Mouse (Mus musculus) embryonic stem cell, embryonic (primary cell): ENCODE data around the gene Dip2c.

Source experiments
- CTCF ChIA-PET, 4 experiments: fragments of 300-600 bp in 2 of 4; fragments of 350-600 bp in 2 of 4; sonication (Branson Sonifier 250); formaldehyde crosslinking; loops; one replicate each; lab custom pipeline; 2022; ENCODE audit warnings: inconsistent platforms in 2 of 4; lab: Charles Lee
- POLR2A ChIA-PET, 4 experiments: fragments of 300-600 bp in 2 of 4; fragments of 350-600 bp in 2 of 4; sonication (Branson Sonifier 250); formaldehyde crosslinking; loops; one replicate each; lab custom pipeline; 2022; ENCODE audit warnings: antibody characterized with exemption in 4 of 4, inconsistent platforms in 1 of 4; lab: Charles Lee

The Dip2c gene

DNA sequence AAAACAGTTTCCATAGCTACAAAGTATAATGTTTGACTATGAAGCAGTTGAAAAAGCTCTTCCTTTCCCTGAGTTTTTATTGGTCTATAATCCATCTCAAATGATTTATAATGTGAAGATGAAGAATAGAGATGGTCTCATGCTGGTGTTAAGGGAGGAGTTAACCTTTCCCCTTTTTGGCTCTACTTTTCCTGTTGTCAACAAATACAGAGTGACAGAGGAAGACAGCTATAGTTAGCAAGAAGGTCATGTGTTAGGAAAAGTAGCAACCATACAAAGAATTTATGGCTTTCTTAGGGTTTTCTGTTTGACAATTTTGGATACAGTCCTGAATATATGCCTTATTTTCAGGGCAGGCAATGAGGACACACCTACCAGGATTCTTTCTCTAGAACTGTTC is 36.6 kb downstream of the Dip2c start:
- ChIA-PET POLR2A (interaction anchor here in 1 of 4 experiments (1.5 kb wide), 1 partner anchor 20 kb away, joined by 5 read pairs; no protein-coding TSS in a partner anchor), CTCF (no interaction called here)

DNA sequence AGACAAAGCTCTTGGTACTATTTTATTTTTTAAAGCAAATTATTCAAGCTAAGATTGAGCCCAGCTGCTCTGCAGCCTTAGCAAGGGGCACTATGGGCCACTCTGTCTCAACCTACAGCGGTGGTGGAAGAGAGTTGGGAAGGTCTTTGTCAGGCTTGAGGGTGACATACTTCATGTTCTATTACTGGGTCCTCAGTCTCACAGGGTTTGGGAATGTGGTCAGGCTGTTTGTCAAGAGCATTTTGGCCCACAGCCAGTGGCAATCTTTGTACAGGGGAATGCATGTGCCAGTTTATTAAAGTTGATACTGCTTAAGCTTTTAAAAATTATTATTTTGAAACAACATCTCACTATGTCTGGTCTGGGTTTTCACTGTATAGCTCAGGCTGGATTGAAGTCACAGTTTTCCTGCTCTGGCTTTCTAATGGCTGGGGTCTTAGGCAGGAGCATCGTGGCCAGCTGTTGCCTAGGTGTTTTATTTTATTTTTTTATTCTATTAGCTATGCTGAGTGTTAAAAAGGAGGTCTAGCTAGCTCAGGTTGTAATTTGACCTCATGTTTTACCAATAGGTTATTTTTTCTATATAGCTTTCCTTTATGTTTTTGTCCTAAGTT is 37.9 kb downstream of the Dip2c start:
- CTCF ChIA-PET: interaction anchor here in 1 of 4 experiments (0.7 kb wide), 1 partner anchor 116 kb away, joined by 6 read pairs; no protein-coding TSS in a partner anchor
- POLR2A ChIA-PET: interaction anchor here in 3 of 4 experiments (0.6 to 1.5 kb wide), 7 partner anchors 16 to 429 kb away, joined by 3 to 10 read pairs (median 5); partner anchors contain the start of gene Idi1 (in 1 of the 3)

DNA sequence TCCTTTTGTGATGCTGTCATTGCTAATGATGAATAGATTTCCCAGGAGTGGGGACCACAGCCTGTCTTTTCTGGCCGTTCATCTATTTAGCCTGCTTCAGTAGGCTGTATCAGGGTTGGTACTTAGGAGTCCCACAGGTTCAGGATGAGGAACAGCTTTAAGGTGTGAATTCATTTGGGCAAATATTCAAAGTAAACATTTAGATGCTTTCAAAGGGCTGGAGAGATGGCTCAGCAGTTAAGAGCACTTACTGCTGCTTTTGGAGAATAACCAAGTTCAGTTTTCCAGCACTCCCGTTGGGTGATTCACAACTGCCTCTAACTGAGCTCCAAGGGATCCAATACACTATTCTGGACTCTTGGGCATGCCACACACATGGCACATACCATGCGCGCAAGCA is 38.4 kb downstream of the Dip2c start:
- CTCF ChIA-PET: no interaction called here
- POLR2A ChIA-PET: interaction anchor here in 2 of 4 experiments (0.5 to 1.5 kb wide), 6 partner anchors 16 to 430 kb away, joined by 3 to 5 read pairs (median 4); partner anchors contain the start of gene Idi1 (in 1 of the 2)

DNA sequence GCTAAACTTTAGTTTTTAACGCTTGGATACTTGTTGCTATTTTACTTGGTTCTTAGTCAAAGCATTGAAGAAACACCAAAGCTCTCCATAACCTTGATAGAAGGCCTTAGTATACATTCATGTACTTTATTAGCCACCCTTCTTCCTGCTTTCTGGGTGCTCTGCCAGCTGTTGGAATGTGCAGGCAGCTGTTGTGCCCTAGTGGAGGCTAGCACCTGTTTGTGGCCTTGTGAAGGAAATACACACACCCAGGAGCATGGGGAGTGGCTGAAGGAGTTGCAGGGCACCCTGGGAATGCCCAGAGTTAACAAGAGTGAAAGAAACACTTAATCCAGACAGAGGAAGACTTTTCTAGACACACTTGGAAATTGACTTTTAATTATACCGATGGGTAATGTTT is 43.4 kb downstream of the Dip2c start:
- ChIA-PET CTCF (interaction anchor here in 1 of 4 experiments (0.6 kb wide), 1 partner anchor 70 kb away, joined by 3 read pairs; no protein-coding TSS in a partner anchor), POLR2A (interaction anchor here in 1 of 4 experiments (0.7 to 1.1 kb wide), 4 partner anchors 11 to 40 kb away, joined by 3 read pairs; no protein-coding TSS in a partner anchor)

DNA sequence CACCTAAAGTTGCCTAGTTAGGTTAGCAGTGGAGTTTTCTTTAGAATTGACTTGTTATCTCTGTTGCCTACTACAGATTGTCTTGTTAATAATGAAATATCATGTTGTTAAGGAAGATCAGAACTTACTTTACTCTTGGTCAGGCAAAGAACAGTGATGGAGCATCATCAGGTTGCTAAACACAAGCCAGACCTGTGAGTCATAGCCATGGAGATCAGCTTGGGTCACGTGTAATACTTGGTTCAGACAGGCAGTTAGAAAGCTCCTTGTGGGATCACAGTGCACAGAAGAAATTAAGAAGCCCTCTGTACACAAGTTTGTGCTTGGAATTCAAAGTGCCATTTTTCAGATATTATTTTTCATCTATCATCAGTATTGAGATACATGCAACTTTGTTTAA is 48.9 kb downstream of the Dip2c start:
- CTCF ChIA-PET: no interaction called here
- POLR2A ChIA-PET: no interaction called here

DNA sequence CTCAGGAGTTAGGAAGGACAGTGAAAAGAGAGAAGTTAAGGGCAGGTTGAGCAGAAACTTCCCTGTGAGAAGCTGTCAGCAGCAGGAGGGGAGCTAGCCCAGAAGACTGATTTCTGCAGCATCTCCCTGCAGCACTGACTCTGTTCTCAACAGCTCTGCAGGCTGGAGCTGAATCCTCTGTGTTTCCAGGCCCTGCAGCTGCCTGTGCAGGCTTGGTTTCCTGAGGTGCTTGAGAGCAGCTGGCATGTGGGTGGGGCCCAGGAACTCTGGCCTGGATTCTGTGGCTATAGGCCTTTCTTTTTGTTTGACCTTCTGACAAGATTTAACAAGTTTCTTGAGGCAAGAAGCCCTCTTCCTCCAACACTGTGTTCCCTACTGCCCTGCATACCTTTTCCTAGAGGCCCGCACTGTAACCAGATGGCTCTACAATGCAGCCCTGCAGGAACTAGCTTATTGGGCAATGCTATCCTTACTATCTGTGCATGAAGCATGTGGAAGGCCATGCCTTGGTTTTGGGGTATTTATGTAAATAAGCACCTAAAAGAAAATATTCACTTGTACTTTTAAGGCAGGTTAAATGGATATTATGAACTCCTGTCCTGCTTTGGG is 53.1 kb downstream of the Dip2c start:
- ChIA-PET POLR2A (interaction anchor here in 2 of 4 experiments (0.8 to 1.6 kb wide), 8 partner anchors 8 to 52 kb away, joined by 3 to 4 read pairs (median 4); no protein-coding TSS in a partner anchor), CTCF (interaction anchor here in 1 of 4 experiments (0.5 kb wide), 1 partner anchor 51 kb away, joined by 5 read pairs; no protein-coding TSS in a partner anchor)

DNA sequence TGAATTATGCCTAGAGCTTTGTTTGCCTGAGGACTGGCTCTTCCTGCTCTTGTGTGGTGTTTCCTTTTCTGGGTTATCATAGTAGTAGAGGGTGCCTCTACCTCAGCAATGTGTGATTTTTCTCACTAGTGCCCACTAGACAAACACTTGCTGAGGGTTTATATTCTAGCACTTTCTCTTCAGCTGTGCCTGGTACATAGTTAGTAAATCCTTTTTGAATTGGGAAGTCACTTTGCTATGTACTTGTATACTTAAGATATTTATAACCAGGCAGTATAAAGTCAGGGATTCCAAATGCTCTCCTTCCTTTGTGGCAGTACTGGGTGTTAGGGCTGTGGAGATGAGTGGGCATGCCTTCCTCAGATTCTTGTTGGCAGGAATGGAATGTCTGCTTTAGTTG is 56.9 kb downstream of the Dip2c start:
- ChIA-PET CTCF (interaction anchor here in 1 of 4 experiments (0.6 kb wide), 1 partner anchor 100 kb away, joined by 3 read pairs; no protein-coding TSS in a partner anchor), POLR2A (interaction anchor here in 1 of 4 experiments (1.0 kb wide), 1 partner anchor 14 kb away, joined by 3 read pairs; no protein-coding TSS in a partner anchor)

DNA sequence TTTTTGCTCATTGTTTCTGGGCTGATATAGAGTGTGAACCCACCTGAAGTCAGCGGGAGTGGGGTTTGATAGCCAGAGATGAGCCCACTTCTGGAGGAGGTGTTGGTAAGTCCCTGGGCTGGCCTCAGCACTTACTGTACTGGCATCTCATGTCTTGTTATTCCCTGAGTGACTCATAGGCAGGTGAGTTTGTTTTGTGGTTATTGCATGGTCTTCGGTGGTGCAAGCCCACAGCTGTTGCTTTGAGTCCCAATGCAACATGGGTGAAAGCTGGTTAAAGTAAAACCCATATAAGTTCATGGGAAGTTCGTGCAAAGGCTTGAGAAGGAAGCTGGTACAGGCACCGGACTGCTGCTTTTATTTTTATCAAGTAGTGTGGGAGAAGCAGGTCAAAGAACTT is 64.0 kb downstream of the Dip2c start:
- CTCF ChIA-PET: no interaction called here
- POLR2A ChIA-PET: interaction anchor here in 1 of 4 experiments (1.1 to 1.4 kb wide), 3 partner anchors 10 to 30 kb away, joined by 3 to 4 read pairs (median 3); no protein-coding TSS in a partner anchor

DNA sequence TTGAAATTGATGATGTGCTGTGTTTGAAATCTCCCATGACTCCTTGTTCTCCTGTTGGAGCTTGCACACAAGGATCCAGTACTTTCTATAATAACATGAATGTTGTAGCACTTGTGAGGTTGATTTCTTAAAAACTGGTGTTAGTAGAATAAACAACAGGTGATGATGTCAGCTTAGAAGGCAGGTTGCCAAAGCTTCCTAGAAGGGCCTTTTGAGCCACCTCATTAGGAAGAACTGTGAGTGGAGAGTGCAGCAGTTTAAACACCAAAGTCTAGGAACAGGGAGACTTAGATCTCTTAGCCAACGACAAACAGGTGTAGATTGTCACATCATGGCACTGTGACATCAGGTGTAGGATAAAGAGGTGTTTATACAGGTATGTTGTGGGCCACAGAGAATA is 66.4 kb downstream of the Dip2c start:
- CTCF ChIA-PET: no interaction called here
- POLR2A ChIA-PET: interaction anchor here in 1 of 4 experiments (0.9 kb wide), 1 partner anchor 64 kb away, joined by 3 read pairs; no protein-coding TSS in a partner anchor

DNA sequence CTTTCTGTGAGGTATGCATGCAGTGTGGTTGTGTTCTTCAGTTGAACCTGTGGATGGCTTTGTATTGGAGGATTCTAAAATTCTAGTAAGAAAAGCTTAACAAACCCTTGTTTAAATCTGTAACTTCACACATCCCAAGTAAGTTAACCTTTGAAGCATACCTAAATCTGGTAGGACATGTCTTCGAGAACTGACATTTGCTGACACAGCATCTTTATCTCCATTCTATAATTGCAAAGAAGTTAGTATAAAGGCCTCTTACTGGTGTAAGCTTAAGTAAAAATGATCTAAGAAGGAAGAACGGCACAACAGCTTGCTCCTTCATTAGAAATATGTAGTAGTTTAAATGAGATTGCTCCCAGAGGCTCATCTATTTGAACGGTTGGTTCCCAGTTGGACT is 71.1 kb downstream of the Dip2c start:
- CTCF ChIA-PET: no interaction called here
- POLR2A ChIA-PET: interaction anchor here in 2 of 4 experiments (0.6 to 1.5 kb wide), 2 partner anchors 15 to 168 kb away, joined by 3 read pairs; no protein-coding TSS in a partner anchor

DNA sequence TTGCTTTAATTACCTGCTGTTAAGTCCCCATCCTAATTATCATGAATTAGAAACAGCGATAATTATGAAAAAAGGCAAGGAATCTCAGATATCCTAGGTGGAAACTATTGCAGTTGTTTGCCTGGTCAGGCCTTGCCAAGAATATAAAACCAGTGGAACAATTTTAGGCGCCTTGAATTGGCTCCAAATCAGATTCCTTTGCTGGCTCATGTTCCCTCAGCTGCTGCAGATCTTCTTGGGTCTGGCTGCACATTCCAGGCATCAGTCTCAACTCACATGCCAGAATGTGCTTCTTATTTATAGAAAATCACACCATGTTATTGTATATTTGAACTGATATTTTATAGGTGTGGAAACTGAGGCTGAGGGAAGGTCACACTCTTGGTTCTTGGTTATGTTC is 74.3 kb downstream of the Dip2c start:
- POLR2A ChIA-PET: interaction anchor here in 2 of 4 experiments (1.1 to 2.0 kb wide), 4 partner anchors 19 to 72 kb away, joined by 3 to 6 read pairs (median 4); no protein-coding TSS in a partner anchor
- CTCF ChIA-PET: no interaction called here

DNA sequence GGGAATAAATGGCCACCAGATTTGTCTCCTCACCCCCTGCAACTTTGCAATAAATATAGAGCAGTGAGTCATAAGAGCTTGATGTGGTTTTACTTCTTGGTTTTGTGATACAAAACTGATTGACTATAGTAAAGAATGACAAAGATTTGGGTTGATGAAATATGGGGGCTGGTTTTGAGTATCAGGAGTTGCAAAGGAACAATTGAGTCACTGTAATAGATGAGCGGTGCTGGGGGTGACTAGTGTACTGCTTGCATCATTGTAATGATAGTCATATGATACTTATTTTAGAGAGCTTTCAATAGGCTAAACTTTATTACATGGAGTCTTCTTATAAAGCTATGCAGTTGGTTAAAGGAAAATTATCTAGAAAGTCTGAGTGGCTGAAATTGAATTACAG is 77.6 kb downstream of the Dip2c start:
- ChIA-PET CTCF (no interaction called here), POLR2A (interaction anchor here in 2 of 4 experiments (1.0 to 1.4 kb wide), 2 partner anchors 10 to 53 kb away, joined by 3 to 6 read pairs; no protein-coding TSS in a partner anchor)

DNA sequence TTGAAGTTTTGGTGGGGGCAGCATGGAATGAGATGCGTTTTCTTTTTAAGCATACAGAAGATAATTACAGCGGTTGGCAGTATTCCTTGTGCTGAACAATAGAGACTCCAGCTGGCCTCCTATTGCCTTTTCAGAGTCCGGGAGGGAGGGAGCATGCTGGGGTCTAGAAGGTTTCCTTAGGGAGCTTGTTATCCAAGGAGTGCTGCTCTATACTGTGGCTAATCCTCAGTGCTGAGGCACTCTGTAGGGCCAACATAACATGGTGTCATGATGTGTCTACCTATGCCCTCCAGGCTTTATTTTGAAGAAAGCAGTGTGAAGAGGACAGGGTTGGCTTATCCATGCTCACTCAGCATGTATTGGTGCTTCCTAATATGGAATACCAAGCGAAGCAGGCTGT is 79.0 kb downstream of the Dip2c start:
- ChIA-PET POLR2A (no interaction called here), CTCF (no interaction called here)

DNA sequence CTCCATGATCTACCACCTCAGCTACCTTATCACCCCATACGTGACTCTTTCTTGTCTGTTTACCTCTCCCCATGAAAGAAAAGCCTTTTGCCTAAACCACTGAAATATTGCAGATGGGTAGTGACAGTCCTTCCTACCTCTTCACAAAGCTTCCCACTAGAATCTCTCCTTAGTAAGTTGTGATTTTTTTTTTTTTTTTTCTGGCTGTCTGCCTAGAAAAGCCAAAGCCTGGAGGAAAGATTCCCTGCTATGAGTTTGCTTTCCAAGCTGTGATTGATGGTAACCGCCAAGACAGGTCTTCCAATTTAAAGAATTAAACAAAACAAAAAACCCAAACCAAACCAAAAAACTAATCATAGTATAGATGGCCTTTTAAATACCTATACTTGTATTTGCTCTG is 85.1 kb downstream of the Dip2c start:
- CTCF ChIA-PET: interaction anchor here in 1 of 4 experiments (0.6 kb wide), 1 partner anchor 206 kb away, joined by 9 read pairs; no protein-coding TSS in a partner anchor

DNA sequence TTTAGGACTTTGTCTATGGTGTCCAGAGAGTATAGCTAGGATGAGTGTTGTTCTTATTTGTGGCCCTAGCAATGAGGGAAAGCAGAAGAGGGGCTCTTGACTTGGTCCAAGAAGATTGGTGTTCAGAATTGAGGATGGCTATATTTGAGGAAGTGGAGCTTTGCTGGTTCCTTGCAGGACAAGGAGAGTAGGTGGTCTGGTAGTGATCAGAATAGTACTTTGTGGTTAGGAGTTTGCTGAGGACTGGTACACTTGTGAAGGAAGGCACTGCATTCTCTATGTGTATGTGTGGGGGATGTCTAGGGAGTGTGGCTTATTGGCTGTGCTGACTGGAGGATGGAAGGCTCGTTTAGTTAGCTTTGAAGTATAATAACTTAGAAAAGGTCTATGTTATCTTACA is 95.1 kb downstream of the Dip2c start:
- ChIA-PET POLR2A (interaction anchor here in 1 of 4 experiments (1.0 kb wide), 1 partner anchor 83 kb away, joined by 3 read pairs; no protein-coding TSS in a partner anchor), CTCF (interaction anchor here in 1 of 4 experiments (0.5 kb wide), 1 partner anchor 36 kb away, joined by 3 read pairs; no protein-coding TSS in a partner anchor)

More for the DNA sequence above, 85.1 kb downstream of the Dip2c start:
- POLR2A ChIA-PET: interaction anchor here in 1 of 4 experiments (0.9 to 1.3 kb wide), 5 partner anchors 11 to 181 kb away, joined by 3 to 5 read pairs (median 4); no protein-coding TSS in a partner anchor

DNA sequence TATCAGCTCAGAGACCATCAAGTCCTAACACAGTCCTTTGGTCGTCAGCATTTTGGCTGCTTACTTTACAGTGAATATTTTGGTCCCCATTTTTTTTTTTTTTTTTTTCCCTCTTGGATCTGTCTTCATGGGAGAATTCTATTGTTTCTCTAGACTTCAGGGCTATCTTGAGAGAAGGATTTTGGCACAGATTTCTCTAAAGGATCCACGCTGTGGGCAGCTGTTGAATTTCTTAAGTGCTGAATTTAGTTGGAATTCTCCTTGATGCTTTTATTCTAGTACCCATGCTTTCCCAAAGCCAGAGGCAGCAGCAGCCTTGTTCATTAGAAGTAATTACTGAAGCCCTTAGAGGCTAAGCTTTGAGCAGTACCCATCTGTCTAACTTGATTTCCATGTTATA is 100.8 kb downstream of the Dip2c start:
- POLR2A ChIA-PET: no interaction called here
- CTCF ChIA-PET: no interaction called here

DNA sequence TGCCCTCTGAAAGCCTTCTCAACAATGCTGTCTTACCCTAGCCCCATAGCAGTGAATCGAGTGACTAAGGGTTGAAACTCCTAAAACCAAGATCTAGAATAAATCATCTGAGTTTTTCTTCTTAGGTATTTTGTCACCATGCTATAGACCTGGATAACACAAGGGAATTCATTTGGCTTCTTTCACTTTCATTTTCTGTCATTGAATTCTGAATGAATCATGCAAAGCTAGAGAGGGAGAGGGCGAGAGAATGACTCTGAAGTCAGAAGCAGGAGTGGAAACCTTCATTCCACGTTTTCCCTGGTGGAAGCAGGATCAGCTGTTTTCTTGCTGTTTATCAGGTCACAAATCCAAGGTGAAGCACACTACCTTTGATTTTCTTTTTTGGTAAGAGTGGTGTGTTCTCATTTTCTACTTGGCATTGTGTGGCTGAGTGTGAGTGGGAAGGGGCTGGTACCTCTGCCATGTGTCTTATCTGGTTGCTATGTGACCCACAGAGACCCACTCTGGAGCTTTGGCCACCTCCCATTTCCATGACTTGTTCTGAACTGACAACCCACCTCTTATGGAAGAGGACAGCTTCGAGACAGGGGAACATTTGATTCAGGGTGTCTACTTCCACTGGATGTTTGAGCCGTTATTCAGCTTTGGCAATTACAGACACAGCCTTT is 104.5 kb downstream of the Dip2c start:
- POLR2A ChIA-PET: interaction anchor here in 1 of 4 experiments (0.7 to 0.9 kb wide), 2 partner anchors 20 to 77 kb away, joined by 3 read pairs; no protein-coding TSS in a partner anchor
- CTCF ChIA-PET: interaction anchor here in 1 of 4 experiments (0.6 kb wide), 1 partner anchor 189 kb away, joined by 6 read pairs; no protein-coding TSS in a partner anchor

DNA sequence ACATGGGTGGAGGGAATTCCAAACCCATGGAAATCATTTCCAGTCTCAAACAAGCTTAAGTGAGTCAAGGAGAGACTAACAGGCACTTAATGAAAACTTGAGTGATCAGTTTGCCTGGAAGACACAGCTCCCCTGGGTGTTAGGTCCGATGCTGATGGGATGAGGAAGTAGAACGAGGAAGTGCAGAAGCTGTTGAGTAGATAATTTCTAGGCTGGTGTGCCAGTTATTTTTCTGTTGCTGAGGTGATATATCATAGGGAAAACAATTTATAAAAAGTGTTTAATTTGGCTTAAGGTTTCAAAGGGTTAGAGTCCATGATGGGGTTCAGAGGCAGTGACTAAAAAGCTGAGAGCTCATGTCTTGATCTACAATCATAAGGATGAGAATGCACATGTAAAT is 111.7 kb downstream of the Dip2c start:
- CTCF ChIA-PET: no interaction called here
- POLR2A ChIA-PET: interaction anchor here in 2 of 4 experiments (0.6 to 2.3 kb wide), 4 partner anchors 50 to 243 kb away, joined by 3 to 8 read pairs (median 4); no protein-coding TSS in a partner anchor
